Mouse (Mus musculus) E14TG2a.4 (cell line): ENCODE results near the gene Fbxl16.

Experiments
- CTCF ChIP-seq: conservative IDR thresholded peaks from 2 replicates; pipeline ENCODE4 v1.5.1; 2014; ENCODE audit warnings: low read length
- NANOG ChIP-seq: IDR thresholded peaks from 2 replicates; pipeline ENCODE4 v1.6.1; 2014; ENCODE audit warnings: borderline replicate concordance, low read length, mixed read lengths

- TF ChIP-seq CTCF: no peak
- TF ChIP-seq NANOG: no peak
These were observed 22.8 kb downstream of the Fbxl16 start for GRCm38 (mm10) chr17:25831451-25832281.
